Mouse (Mus musculus) lung, adult 2 months (tissue): ENCODE results near the gene Ces1c.

Source experiments
- CTCF ChIP-seq: fragments of 200-500 bp; IDR thresholded peaks from 2 replicates; pipeline ENCODE4 v1.5.1; 2011; ENCODE audit warnings: mild to moderate bottlenecking, low read length, control low read depth; ENCODE audit not compliant: insufficient read depth
- POLR2A ChIP-seq: fragments of 200-500 bp; IDR thresholded peaks from 2 replicates; pipeline ENCODE4 v1.6.1; 2011; ENCODE audit warnings: low read depth, mild to moderate bottlenecking, control low read depth, low read length, borderline replicate concordance; ENCODE audit errors: extremely low read depth

- TF ChIP-seq POLR2A (no peak), CTCF (no peak)
Measured at GRCm38 (mm10) chr8:93180581-93181129, 49.6 kb upstream of the Ces1c start.
